Mouse (Mus musculus) spleen, adult 2 months (tissue): ENCODE results near the gene Spen.

Experiments used
- CTCF ChIP-seq: fragments of 200-500 bp; IDR thresholded peaks from 2 replicates; pipeline ENCODE4 v1.5.1; 2011; ENCODE audit warnings: mild to moderate bottlenecking, inconsistent platforms; ENCODE audit not compliant: insufficient read depth, insufficient read length, insufficient replicate concordance; ENCODE audit errors: extremely low read depth
- POLR2A ChIP-seq: fragments of 200-500 bp; IDR thresholded peaks from 2 replicates; pipeline ENCODE4 v1.6.1; 2011; ENCODE audit warnings: low read depth, low read length, inconsistent platforms

GRCm38 (mm10) chr4:141504471-141504870 is 33.9 kb downstream of the Spen start:
- no peak for TF ChIP-seq POLR2A
- no peak for TF ChIP-seq CTCF
